Mouse (Mus musculus): ENCODE results near the gene Plpp6. TPM values are rescaled to one million over a fixed set of nuclear protein-coding genes. Genes with fewer than 3 reads are reported as not detected.

Plpp6 gene
- polyA plus RNA-seq, 1 experiment: not detected

DNA sequence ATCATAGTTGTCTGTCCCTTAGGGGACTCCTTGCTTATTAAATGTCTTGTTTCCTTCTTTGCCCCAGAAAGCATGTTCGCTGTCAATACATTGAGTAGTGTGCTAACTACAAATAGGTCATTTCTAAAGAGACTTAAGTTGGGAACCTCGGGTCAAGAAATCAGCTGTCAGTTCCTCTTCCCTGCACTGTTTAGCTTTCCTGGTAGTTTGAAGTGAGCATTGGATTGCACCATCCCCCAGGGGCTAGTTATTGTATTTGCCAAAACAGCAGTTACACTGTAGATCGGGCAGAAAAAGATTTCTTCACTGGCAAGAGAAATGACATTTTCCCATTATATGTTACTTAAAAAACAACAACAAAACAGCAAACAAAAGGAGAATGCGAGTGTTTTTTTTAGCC is 4.4 kb downstream of the Plpp6 start:
- 71% methylated on average over 4 of the region's 4 CpGs for WGBS
- H3K27ac ChIP-seq (ENCODE audit: insufficient read depth, low read depth, low read length): no peak overlapping the region

DNA sequence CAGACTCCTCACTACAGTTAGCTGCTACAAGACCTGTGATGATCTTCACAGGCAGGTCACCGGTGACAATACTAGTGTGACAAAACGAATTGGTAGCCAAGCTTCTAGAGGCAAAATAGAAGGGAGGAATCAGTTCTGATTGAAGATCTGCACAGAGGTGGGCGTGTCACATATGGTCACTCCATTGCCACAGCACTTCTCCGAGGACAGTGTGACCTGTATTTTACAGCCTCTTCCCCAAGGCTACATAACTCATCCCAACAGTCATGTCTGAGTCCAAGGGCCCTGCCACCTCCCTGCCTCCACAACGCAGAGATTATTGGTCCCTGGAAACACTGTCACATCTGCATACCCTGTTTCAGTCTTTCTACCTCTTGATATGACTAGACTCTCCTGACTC is 5.5 kb downstream of the Plpp6 start:
- Histone ChIP-seq H3K4me3 (ENCODE audit: insufficient read depth, low read depth, low read length) (no peak overlapping the region), H3K27ac (ENCODE audit: insufficient read depth, low read depth, low read length) (no peak overlapping the region), H3K4me1 (ENCODE audit: control insufficient read depth, insufficient read depth, low read length) (peaks cover 10% of the 10 kb centered on the region)
- 86% methylated on average over 5 of the region's 5 CpGs for WGBS
- TF ChIP-seq POLR2A (IDR thresholded peaks at IDR 0.05; ENCODE audit: insufficient read depth, low read depth, low read length) (no peak), CTCF (IDR thresholded peaks at IDR 0.05; ENCODE audit: insufficient read depth, low read depth, low read length) (no peak)

More for the DNA sequence above, 4.4 kb downstream of the Plpp6 start:
- Histone ChIP-seq H3K4me1 (ENCODE audit: control insufficient read depth, insufficient read depth, low read length) (peaks cover 10% of the 10 kb centered on the region), H3K4me3 (ENCODE audit: insufficient read depth, low read depth, low read length) (no peak overlapping the region)
- TF ChIP-seq POLR2A (IDR thresholded peaks at IDR 0.05; ENCODE audit: insufficient read depth, low read depth, low read length) (no peak), CTCF (IDR thresholded peaks at IDR 0.05; ENCODE audit: insufficient read depth, low read depth, low read length) (no peak)

DNA sequence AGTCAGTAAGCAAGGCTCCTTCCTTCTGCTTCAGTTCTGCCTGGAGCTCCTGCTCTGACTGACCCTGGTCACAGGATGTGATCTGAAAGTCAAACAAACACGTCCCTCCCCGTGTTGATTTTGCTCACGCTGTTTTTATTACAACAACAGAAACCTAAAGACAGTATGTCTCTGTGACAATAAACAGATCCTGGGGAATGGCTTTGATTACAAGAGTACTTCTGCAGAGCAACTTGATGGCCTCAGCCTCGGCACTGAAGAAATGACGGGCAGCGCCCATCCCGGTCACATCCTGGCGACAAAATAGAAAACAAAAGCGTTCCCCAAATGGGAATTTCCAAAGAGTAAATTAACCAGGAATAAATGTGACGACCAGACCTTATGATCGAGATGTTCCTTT is 6.5 kb downstream of the Plpp6 start:
- H3K27ac ChIP-seq (ENCODE audit: insufficient read depth, low read depth, low read length): no peak overlapping the region
- 86% methylated on average over 11 of the region's 11 CpGs for WGBS

DNA sequence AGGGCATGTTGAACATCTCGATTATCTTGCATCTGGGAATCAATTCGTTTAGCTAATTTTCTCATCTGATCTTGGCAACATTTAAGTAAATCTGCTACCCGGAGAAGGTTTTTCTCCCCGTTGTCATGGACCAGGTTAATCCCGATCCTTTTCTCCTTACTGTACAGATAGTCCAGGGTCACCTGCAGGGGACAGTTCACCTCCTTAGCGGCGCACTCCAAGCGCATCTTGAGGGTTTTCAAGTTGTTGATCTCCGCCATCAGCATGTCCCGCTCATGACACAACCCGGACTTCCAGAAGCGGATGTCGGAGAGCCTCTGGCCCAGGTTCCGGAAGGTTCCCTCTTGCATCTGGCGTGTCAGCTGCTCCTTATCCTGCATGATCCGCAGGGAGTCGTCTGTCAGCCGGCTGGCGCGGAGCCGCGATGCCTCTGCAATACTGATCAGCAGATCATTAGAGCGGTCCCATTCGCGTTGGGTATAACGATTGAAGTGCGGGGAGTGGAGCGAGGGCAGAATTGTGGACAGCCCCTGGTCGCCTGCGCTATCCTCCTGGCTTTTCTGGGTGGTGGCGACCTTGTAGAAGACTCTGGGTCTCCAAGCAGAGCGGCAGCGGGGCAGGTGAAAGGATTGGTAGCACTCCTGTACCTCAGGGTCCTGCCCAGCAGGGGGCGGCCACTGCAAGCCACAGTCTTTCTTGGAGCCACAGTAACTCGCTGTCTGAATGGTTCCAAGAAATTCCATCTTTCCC is 11.3 kb downstream of the Plpp6 start:
- Histone ChIP-seq H3K4me3 (ENCODE audit: insufficient read depth, low read depth, low read length) (peak overlapping the region; percentile 55), H3K27ac (ENCODE audit: insufficient read depth, low read depth, low read length) (no peak overlapping the region), H3K4me1 (ENCODE audit: control insufficient read depth, insufficient read depth, low read length) (peaks cover 7% of the 10 kb centered on the region)
- TF ChIP-seq POLR2A (IDR thresholded peaks at IDR 0.05; ENCODE audit: insufficient read depth, low read depth, low read length) (no peak), CTCF (IDR thresholded peaks at IDR 0.05; ENCODE audit: insufficient read depth, low read depth, low read length) (peak; percentile 82)
- 14% methylated on average over 35 of the region's 35 CpGs for WGBS

More for the DNA sequence above, 6.5 kb downstream of the Plpp6 start:
- Histone ChIP-seq H3K4me3 (ENCODE audit: insufficient read depth, low read depth, low read length) (no peak overlapping the region), H3K4me1 (ENCODE audit: control insufficient read depth, insufficient read depth, low read length) (peaks cover 9% of the 10 kb centered on the region)
- TF ChIP-seq POLR2A (IDR thresholded peaks at IDR 0.05; ENCODE audit: insufficient read depth, low read depth, low read length) (no peak), CTCF (IDR thresholded peaks at IDR 0.05; ENCODE audit: insufficient read depth, low read depth, low read length) (no peak)

DNA sequence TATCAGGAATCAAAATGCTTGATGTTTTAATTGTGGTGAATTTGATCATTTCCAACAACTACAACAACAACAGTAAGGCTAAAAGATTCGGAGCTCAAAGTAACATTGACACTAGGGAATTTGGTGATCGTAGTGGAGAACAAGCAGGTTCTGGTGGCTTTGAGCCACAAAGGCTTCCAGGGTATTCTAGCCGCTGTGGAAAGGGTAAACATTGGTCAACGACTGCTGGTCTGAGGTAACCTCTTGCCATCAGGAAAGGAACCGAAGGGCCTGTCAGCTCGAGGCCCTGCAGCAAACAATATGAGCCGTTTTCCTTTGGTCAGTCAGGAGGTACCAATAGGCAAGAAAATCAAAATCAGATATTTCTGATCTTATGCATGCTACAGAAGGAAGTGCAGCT is 18.9 kb downstream of the Plpp6 start:
- WGBS: 91% methylated on average over 7 of the region's 7 CpGs
- H3K4me1 ChIP-seq (ENCODE audit: control insufficient read depth, insufficient read depth, low read length): no peaks in the 10 kb centered on the region
- H3K4me3 ChIP-seq (ENCODE audit: insufficient read depth, low read depth, low read length): no peak overlapping the region
- H3K27ac ChIP-seq (ENCODE audit: insufficient read depth, low read depth, low read length): no peak overlapping the region
- TF ChIP-seq POLR2A (IDR thresholded peaks at IDR 0.05; ENCODE audit: insufficient read depth, low read depth, low read length): no peak
- TF ChIP-seq CTCF (IDR thresholded peaks at IDR 0.05; ENCODE audit: insufficient read depth, low read depth, low read length): no peak

DNA sequence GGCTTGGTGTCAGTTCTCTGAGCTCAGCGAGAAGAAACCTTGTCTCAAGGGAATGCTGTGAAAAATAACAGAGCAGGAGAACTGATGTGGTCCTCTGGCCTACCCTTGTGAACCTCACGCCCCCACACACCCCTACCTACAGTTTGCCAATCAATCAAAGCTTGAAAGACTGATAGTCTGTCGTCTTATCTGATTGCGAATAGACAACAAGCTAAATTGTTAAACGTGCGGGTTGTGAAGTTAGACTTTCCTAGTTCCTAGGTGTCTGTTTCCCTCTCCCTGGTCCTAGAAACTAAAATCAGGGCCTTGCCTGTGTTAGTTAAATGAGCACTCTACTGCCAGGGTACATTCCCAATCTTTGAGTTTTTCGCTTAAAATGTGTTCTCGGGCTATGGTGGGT is 25.8 kb downstream of the Plpp6 start:
- Histone ChIP-seq H3K4me1 (ENCODE audit: control insufficient read depth, insufficient read depth, low read length) (no peaks in the 10 kb centered on the region), H3K27ac (ENCODE audit: insufficient read depth, low read depth, low read length) (peak overlapping the region; percentile 62; the same call in 1 of the 2 replicates), H3K4me3 (ENCODE audit: insufficient read depth, low read depth, low read length) (no peak overlapping the region)
- TF ChIP-seq CTCF (IDR thresholded peaks at IDR 0.05; ENCODE audit: insufficient read depth, low read depth, low read length): no peak
- TF ChIP-seq POLR2A (IDR thresholded peaks at IDR 0.05; ENCODE audit: insufficient read depth, low read depth, low read length): no peak
- 66% methylated on average over 8 of the region's 8 CpGs for WGBS

DNA sequence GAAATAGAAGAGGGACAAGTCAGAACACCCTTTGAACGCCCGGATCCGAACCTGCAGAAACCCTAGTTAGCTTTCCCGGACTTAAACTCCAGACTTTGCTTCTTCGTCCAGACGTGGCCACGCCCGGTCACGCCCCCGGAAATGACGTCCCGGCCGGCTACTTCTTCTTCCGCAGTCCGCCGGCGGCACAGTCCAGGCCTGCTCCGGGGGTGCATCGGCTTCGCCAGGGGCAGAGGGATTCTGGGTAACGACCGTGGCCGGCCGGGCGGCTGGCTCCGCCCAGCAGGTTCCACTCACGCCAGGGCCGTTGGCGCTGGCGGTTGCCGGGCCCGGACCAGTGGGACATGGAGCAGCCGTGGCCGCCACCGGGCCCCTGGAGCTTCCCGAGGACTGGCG is 26.4 kb downstream of the Plpp6 start, which contains the start of gene Cdc37l1:
TSS of gene Cdc37l1 (plus strand) at position 159 of the 396 bp plus-strand sequence.
- peak; percentile 84 for TF ChIP-seq POLR2A (IDR thresholded peaks at IDR 0.05; ENCODE audit: insufficient read depth, low read depth, low read length)
- no peak for TF ChIP-seq CTCF (IDR thresholded peaks at IDR 0.05; ENCODE audit: insufficient read depth, low read depth, low read length)
- H3K27ac ChIP-seq (ENCODE audit: insufficient read depth, low read depth, low read length): peak within 1 kb of the TSS; percentile 74
- WGBS: under 1% methylated on average over 37 of the region's 37 CpGs
- H3K4me3 ChIP-seq (ENCODE audit: insufficient read depth, low read depth, low read length): peak within 1 kb of the TSS; percentile 89
- H3K4me1 ChIP-seq (ENCODE audit: control insufficient read depth, insufficient read depth, low read length): peaks cover 3% of the 10 kb centered on the region; the same call in 1 of the 2 replicates

DNA sequence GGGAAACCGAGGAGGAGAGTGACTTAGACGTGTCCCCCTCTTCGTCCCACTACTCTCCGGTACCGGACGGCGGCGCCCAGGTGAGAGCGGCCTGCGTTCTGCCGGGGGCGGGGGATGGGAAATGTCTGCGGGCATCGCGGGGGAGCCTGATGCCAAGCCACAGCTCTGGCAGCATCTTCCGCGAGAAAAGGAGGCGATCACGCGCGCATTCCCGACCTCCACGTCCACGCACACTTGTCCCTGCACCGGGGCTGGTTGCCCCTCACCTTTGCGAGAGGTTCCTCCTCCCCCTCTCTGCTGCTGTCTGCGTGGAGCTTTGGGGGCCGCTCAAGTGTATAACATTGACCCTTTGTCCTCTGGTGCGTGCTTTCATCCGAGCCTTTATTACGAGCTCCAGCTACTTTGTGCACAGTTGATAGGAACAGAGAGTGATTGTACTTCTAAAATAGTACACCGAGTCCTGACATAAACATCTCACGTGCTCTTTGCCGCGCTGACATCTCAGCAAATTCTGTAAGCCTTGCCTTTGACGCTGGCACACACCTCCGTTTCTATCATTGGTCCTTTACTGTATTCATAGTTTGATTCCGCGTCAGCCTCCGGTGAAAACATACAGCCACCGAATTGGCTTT is 27.0 kb downstream of the Plpp6 start:
- under 1% methylated on average over 41 of the region's 41 CpGs for WGBS
- Histone ChIP-seq H3K4me1 (ENCODE audit: control insufficient read depth, insufficient read depth, low read length) (peaks cover 3% of the 10 kb centered on the region; the same call in 1 of the 2 replicates), H3K27ac (ENCODE audit: insufficient read depth, low read depth, low read length) (peak overlapping the region; percentile 74)

DNA sequence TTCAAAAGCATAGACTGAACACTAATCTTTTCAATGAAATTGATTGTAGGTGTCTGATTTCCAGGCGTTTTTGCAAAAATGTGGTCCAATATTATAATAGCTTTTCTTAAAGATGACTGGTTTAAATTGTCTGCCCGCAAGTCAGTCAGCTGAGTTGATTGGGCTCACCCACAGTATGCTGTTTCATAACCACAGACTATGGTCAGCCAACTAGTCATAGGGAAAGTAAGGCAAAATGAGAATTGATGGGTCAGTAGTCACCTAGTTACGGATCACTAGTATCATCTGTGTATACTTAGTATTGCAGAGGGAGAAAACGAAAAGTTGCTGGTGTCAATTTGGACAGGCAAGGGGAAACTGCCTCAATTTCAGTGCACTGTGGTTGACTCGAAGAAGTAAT is 27.6 kb downstream of the Plpp6 start:
- WGBS: 66% methylated on average over 5 of the region's 5 CpGs
- TF ChIP-seq CTCF (IDR thresholded peaks at IDR 0.05; ENCODE audit: insufficient read depth, low read depth, low read length) (no peak), POLR2A (IDR thresholded peaks at IDR 0.05; ENCODE audit: insufficient read depth, low read depth, low read length) (no peak)
- no peak overlapping the region for H3K27ac ChIP-seq (ENCODE audit: insufficient read depth, low read depth, low read length)
- no peak overlapping the region for H3K4me3 ChIP-seq (ENCODE audit: insufficient read depth, low read depth, low read length)
- H3K4me1 ChIP-seq (ENCODE audit: control insufficient read depth, insufficient read depth, low read length): peaks cover 5% of the 10 kb centered on the region

More for the DNA sequence above, 27.0 kb downstream of the Plpp6 start:
- TF ChIP-seq CTCF (IDR thresholded peaks at IDR 0.05; ENCODE audit: insufficient read depth, low read depth, low read length): no peak
- TF ChIP-seq POLR2A (IDR thresholded peaks at IDR 0.05; ENCODE audit: insufficient read depth, low read depth, low read length): no peak
- H3K4me3 ChIP-seq (ENCODE audit: insufficient read depth, low read depth, low read length): peak overlapping the region; percentile 89

Data from olfactory bulb, adult 2 months (tissue).